Mouse (Mus musculus) gastrocnemius, postnatal 10 days (tissue): Measurements from ENCODE around the gene 0610009B22Rik. TPM values are rescaled to one million over a fixed set of nuclear protein-coding genes. Genes with fewer than 3 reads are reported as not detected.
"Not testable (repeated sequence)": the region's sequence is repeated elsewhere in the genome, so short reads cannot be mapped to it uniquely, and the experiment has no call there.

Experiments
- DNase-seq: peaks from one replicate; pipeline ENCODE4 v3.0.0; 2021; ENCODE audit warnings: mixed read lengths
- long read RNA-seq, 2 experiments: library from polyadenylated mRNA; stranded (forward); transcript quantifications; one replicate each; pipeline ENCODE4 v2.0.0; 2021
- total RNA-seq, 2 experiments: library from RNA; stranded (reverse); gene quantifications; 2 replicates each; pipeline ENCODE4 v1.2.3; 2021

The 0610009B22Rik gene
- total RNA-seq, result 10 to 100 TPM; 29.0 to 30.5 TPM
- long read RNA-seq, experiment 1, transcript 0610009B22Rik-201 (2 exons, 813 nt), result major isoform, 20 of 22 reads
- long read RNA-seq, experiment 1, partial matches to known transcripts, result 0 of 22 reads
- long read RNA-seq, experiment 1, other reads (novel, unspliced or antisense), result 2 of 22 reads
- long read RNA-seq, experiment 2, transcript 0610009B22Rik-201 (2 exons, 813 nt), result major isoform, 23 of 25 reads
- long read RNA-seq, experiment 2, partial matches to known transcripts, result 0 of 25 reads
- long read RNA-seq, experiment 2, other reads (novel, unspliced or antisense), result 1 of 25 reads

- peak; percentile 100 for DNase-seq
Observed at GRCm38 (mm10) chr11:51688330-51689328, at the start of gene 0610009B22Rik. 0610009B22Rik (minus strand) TSS chr11:51688874.

- not testable (repeated sequence) for DNase-seq
Observed at GRCm38 (mm10) chr11:51734218-51734617, 45.5 kb upstream of the 0610009B22Rik start.

- DNase-seq, result no peak
Observed at GRCm38 (mm10) chr11:51732883-51733282, 44.2 kb upstream of the 0610009B22Rik start.

- no peak for DNase-seq
Observed at GRCm38 (mm10) chr11:51721066-51721465, 32.4 kb upstream of the 0610009B22Rik start.

GRCm38 (mm10) chr11:51707080-51707479 is 18.4 kb upstream of the 0610009B22Rik start:
- DNase-seq, result no peak

- DNase-seq, result no peak
Observed at GRCm38 (mm10) chr11:51706451-51706850, 17.8 kb upstream of the 0610009B22Rik start.

- DNase-seq, result peak; percentile 33
Observed at GRCm38 (mm10) chr11:51703379-51703998, 14.8 kb upstream of the 0610009B22Rik start.

GRCm38 (mm10) chr11:51702831-51703230 is 14.2 kb upstream of the 0610009B22Rik start:
- no peak for DNase-seq

- no peak for DNase-seq
Observed at GRCm38 (mm10) chr11:51694984-51695383, 6.3 kb upstream of the 0610009B22Rik start.

GRCm38 (mm10) chr11:51690597-51690996 is 1.9 kb upstream of the 0610009B22Rik start:
- DNase-seq, result not testable (repeated sequence)

- DNase-seq, result no peak
Observed at GRCm38 (mm10) chr11:51689343-51689742, 669 bp upstream of the 0610009B22Rik start.

- DNase-seq, result no peak
Observed at GRCm38 (mm10) chr11:51681976-51682374, 6.7 kb downstream of the 0610009B22Rik start.

GRCm38 (mm10) chr11:51681324-51681975 is 7.2 kb downstream of the 0610009B22Rik start:
- peak; percentile 91 for DNase-seq

GRCm38 (mm10) chr11:51679466-51679865 is 9.2 kb downstream of the 0610009B22Rik start:
- DNase-seq, result no peak

GRCm38 (mm10) chr11:51677737-51678418 is 10.8 kb downstream of the 0610009B22Rik start:
- DNase-seq, result no peak

GRCm38 (mm10) chr11:51675386-51675785 is 13.3 kb downstream of the 0610009B22Rik start:
- DNase-seq, result no peak

- no peak for DNase-seq
Observed at GRCm38 (mm10) chr11:51673291-51673690, 15.4 kb downstream of the 0610009B22Rik start.

GRCm38 (mm10) chr11:51671376-51671775 is 17.3 kb downstream of the 0610009B22Rik start:
- no peak for DNase-seq

- no peak for DNase-seq
Observed at GRCm38 (mm10) chr11:51670846-51671245, 17.8 kb downstream of the 0610009B22Rik start.

- DNase-seq, result not testable (repeated sequence)
Observed at GRCm38 (mm10) chr11:51664747-51665146, 23.9 kb downstream of the 0610009B22Rik start.

GRCm38 (mm10) chr11:51662632-51663031 is 26.0 kb downstream of the 0610009B22Rik start:
- DNase-seq, result no peak
